Mouse (Mus musculus): ENCODE results near the gene Bnipl.

DNA sequence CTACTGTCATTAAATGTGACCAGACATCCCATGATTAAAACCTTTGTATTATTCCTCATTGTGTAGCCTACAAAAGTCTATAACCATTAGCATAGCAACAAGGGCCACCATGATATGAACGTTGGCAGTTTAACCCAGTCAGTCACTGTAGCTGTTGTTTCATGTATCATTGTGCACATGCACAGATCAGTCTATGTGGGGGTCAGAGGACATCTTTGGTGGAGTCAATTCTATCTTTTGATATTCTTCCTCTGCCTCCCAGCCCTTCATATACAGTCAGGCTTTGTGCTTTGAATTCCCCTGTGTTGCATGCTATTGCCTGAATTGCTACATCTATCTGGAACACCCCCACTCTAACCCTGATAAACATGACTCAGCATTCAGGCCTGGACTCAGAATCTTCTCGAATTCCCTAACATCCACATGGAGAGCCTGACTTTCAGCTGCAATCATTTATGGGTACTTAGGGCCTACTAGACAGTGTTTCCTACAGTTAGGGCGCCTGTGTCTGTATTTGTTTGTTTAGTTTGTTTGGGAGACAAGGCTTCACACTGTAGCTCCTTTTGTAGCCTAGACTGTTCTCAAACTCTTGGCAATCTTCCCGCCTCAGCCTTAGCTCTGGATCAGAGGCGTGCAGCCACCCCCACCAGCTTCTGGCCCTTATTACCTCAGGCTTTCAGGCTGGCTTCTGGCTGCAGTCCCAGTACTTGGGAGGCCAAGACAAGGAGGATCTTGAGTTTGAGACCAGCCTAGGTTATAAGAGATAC lies 4.3 kb downstream of the Bnipl start:
- TF ChIP-seq POLR2AphosphoS5 (IDR thresholded peaks at IDR 0.05; ENCODE audit: insufficient replicate concordance, low read depth, low read length) (no peak), CTCF (IDR thresholded peaks at IDR 0.05; ENCODE audit: low read depth, low read length) (no peak), GATA2 (IDR thresholded peaks at IDR 0.05; ENCODE audit: borderline replicate concordance, low read depth, low read length) (no peak)
